Mouse (Mus musculus) ovary, adult 18-20 months (tissue): ENCODE results near the gene Kctd11.
A peak's percentile ranks its signal among the peaks of the same experiment; 100 is the strongest.

Source experiments
- DNase-seq: peaks from one replicate; pipeline ENCODE4 v3.0.0; 2022; ENCODE audit warnings: low spot score, mixed read lengths

The Kctd11 gene

DNA sequence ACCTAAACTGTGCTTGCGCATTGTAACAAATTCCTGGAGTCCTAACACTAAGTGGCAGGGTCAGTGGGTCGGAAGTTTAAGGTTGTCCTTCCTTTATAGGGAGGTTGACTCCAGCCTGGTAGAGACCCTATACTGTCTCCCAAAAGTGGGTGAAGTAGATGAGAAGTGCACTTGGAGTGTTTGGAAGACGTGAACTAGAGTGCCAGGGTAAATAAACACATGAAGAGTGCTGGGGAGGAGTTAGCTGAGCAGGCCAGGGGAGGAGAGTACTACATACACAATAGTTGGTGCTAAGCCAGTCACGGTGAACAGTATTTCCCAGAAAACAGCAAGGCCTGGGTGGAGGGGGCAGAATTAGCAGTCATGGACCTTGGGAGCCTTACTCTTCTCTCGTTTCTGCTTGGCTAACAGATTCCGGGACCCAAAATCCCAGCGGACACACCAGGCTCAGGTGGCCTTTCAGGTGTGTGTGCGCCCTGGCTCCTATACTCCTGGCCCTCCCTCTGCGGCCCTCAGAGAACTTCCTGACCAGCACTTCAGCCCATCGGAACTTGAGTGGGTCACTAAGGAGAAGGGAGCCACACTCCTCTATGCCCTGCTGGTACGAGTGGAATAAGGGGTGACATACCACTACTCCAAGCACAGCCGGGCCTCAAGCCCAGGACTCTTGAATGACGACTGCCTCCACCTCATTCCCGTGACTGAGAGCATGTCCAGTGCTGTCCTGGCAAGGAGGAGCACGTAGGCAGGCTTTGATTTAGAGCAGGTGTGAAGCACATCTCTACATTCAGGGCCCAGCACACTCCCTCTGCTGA lies 31.7 kb upstream of the Kctd11 start:
- DNase-seq, result no peak

DNA sequence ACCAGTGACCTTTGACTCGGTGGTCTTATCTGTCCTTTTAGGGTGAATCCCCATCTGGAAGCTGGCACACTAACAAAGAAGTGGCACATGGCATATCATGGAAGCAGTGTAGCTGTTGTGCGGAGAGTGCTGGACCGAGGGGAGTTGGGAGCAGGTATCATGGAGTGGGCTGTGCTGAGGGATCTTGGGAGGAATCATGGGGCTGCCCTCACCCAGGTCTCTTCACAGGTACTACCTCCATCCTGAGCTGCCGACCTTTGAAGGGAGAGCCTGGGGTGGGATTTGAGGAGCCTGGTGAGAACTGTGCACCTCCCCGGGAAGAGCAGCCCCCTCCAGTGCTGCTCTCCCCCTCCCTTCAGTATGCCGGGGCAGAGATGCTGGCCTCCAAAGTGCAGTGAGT lies 30.5 kb upstream of the Kctd11 start:
- DNase-seq, result no peak

DNA sequence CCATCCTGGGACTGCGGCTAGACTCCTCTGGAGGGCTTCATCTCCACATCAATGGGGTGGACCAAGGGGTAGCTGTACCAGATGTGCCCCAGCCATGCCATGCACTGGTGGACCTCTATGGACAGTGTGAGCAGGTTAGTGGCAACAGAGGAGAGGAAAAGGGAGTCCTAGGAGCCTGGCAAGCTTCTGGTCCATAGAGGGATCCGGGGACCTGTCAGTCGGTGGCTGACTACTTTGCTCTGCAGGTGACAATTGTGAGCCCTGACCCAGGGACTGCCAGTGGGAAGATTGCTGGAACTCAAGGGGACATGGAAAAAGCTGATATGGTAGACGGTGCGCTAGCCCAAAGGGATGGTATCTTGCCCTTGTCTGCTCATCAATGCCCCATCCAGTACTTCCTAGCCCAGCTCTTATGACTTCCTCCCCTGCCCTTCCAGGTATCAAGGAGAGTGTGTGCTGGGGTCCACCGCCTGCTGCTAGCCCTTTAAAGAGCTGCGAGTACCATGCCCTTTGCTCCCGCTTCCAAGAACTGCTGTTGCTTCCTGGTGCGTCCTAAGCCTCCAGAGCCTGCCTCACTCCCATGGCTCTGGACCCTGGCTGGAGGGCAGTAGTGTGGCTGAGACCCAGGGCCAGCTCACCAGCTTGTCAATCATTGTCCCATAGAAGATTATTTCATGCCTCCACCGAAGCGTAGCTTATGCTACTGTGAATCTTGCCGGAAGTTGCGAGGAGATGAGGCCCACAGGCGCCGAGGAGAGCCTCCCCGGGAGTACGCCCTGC lies 29.8 kb upstream of the Kctd11 start:
- no peak for DNase-seq

DNA sequence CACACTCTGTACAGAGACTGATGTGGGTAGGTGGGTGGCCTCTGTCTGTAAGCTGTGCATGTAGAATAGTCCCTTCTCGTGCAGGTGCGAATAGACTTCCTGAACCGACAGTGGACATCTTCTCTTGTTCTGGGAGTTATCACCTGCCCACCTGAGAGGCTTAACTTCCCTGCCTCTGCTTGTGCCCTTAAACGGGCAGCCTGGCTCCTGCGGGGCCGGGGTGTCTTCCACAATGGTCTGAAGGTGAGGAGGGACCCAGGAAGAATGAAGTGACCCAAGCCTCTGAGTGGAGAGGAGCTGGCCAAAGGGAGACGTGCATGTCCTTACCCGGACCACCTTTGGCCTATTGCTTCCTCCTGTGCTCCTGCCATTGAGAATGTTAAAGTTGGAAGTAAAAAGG lies 29.0 kb upstream of the Kctd11 start:
- no peak for DNase-seq

DNA sequence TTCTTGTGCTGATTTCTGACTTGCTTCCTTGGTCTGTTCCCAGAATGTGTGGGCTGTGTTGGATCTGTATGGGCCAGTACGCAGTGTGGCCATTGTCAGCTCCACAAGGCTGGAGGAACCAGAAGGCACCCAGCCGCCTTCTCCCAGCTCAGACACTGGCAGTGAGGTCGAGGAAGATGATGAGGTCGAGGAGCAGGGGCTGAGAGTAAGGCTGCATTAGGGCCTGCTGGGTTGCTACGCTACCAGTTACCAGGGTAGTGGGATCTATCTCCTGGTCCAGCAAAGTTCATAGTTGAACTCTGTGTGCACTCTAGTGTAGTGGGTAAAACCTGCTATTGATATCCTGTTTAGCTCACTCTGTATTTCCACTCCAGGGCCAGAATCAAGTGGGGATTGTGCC lies 28.0 kb upstream of the Kctd11 start:
- DNase-seq, result no peak

DNA sequence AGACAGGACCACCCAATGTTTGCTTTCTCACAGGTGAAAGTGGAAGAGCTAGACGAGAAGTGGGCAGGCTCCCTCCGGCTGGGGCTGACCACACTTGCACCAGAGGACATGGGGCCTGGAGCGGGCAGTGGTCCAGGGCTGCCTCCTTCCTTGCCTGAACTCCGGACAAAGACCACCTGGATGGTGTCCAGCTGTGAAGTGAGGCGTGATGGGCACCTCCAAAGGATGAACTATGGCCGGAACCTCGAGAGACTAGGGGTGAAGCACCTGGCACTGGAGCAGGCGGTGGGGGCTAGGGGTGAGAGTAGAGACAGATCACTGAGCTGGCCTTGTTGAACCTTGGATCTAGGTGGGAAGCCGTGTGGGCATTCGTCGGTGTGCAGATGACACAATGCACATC lies 27.4 kb upstream of the Kctd11 start:
- no peak for DNase-seq

DNA sequence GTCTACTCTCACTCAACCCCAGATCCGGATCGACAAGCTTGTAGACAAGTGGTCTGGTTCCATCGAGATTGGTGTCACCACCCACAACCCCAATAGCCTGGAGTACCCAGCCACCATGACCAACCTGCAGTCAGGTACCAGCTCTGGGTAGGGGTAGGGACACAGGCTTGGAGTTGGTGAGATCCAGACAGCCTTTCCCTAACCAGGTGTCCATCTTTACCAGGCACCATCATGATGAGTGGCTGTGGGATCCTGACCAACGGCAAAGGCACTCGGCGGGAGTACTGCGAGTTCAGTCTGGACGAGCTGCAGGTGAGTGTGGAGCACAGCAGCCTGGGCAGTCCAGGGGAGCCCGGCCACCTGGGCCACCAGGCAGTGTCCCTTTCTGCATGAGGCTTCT lies 23.1 kb upstream of the Kctd11 start:
- DNase-seq, result no peak

DNA sequence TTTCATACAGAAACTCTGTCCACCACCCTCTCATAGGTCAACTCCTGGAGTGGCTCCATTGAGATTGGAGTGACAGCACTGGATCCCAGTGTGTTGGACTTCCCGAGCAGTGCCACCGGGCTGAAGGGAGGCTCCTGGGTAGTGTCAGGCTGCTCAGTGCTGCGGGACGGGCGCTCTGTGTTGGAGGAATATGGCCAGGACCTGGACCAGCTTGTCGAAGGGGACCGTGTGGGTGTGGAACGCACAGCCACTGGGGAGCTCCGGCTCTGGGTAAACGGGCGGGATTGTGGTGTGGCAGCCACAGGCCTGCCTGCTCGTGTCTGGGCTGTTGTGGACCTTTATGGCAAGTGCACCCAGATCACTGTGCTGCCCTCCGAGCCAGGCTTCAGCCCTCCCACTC lies 21.8 kb upstream of the Kctd11 start:
- DNase-seq, result peak; percentile 1

DNA sequence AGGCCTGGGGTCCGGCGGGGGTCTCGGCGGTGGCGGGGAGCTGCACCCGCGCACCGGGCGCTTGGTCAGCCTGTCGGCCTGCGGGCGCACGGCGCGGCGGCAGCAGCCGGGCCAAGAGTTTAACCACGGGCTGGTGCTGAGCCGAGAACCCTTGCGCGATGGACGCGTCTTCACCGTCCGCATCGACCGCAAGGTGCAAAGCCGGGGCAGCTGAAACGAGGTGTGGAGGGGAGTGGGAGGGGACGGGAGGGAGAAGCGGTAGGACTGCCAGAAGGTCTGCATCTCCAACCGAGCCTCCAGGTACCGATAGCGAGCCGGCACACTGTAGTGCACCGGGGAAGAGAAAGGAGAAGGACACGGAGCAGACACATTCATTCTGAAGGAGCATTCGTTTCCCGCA lies 20.8 kb upstream of the Kctd11 start:
- DNase-seq, result peak; percentile 1

DNA sequence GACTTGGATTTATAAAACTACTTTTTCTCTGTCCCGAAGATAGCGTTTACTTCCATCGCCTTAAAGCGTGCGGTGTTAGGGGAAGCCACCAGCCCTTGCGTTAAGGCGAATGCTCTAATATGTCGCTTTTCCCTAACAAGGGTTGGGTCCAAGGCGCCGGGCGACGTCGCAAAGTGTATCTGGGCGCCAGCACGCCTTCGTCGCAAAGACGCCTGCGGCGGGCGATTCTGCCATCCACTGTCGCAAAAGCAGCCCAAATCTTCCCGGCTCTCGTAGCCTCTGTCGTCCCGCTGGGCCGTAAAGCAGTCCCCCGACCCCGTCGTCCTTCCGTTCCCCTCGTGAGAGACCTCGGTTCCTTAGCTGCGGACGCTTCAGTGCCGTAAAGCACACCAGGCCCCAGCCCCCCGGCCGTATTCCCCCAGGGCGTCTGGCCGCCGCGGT lies 20.2 kb upstream of the Kctd11 start:
- DNase-seq, result peak; percentile 97

DNA sequence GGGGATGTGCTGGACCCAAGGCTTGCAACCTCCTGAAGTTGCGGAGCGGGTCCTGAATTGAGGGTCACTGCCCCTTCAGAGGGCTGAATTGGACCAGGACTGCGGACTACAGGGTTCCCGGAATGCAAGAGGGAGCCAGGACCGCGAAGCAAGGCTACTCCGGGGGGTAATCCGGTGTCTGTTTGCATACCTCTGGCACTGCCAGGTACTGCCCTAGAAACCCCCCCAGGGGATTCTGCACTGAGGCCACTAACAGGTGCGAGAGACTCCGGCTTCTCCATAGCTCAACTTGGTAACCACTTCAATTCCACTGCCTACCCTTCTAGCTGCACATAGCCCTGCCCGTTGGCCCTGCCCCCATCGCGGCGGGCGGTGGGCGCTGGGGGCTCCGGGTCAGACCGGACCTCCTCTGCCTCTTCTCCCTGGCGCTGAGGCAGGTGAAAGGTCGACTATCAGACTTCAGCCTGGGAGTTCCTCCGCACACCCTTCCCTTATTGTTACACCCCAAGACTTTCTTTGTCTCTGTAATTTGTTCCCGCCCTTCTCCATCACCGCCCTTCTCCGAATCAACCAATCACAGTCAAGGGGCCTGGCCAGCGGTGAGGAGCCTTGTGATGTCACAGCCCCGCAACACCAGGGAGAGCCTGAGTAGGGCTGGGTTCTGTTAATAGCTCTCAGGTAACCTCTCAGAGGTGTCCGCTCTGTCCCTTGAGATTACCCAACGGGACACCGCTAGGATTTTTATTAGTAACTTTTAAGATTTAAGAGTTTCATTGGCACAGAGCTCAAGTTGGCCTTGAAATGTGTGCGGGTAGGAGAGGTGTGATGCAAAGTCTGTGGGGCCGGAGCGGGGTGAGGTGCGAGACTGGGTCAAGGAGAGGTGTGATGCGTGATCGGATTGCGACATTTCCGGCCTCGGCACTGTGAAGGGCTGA lies 19.5 kb upstream of the Kctd11 start, which contains the start of the genes 2810408A11Rik and Neurl4:
TSS of gene 2810408A11Rik (minus strand) at position 517 of the 935 bp plus-strand sequence.
TSS of gene Neurl4 (plus strand) at position 602 of the 935 bp plus-strand sequence.
- DNase-seq, result peak; percentile 89

DNA sequence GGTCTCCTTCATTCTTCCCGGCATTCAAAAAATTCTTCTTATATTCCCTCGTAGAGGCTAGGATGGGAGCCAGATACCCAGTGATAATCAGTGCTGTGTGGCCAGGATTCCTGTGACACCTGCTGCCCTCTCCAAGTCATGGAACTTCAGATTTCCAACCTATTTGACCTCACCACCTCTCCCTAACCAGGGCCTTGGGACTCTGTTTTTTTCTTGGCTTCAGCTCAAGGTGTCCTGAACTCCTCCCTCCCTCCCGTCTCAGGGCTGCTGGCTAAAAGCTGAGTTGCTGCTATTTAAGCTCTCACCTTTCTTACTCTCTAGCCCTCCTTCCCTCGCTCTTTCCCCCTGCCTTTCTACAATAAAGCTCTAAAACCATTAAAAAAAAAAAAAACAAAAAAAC lies 18.7 kb upstream of the Kctd11 start:
- no peak for DNase-seq

DNA sequence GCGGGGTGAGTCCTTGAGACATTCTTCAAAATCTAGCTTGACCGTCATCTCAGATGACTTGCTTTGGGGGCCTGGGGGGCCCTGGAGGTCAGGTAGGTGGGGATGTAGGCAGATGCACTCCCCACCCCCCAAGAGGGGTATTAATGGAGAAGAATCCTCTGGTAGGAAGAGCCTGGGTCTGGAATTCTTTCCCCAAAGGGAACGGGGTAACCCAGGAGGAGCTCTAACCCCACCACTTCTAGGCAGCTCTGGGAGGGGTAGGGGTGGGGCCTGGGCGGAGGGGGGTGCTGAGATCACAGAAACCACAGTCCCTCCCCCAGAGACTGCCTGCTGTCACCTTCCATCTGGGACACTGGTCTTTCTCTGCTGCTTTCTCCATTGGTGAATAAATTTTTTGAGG lies 14.1 kb upstream of the Kctd11 start, which contains the start of gene Acap1:
TSS of gene Acap1 (minus strand) at position 249 of the 400 bp plus-strand sequence.
- no peak for DNase-seq

DNA sequence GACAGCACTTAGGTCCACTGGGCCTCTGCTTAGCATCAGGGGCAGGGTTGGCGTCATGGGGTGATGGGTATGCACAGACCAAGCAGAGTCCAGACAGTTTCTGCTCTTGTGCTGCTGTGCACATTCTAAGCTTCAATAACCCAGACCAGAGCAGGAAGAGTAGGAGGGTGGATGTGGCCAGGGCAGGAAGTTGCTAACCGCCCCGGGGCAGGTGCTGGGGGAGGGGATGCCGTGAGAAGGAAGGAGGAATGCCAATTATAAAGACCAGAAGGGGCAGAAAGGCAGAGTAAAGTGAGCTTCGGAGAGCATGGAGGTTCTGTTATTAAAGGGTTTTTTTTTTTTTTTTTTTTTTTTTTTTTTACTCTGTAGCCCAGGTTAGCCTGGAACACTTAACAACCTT lies 13.5 kb upstream of the Kctd11 start:
- DNase-seq, result no peak

DNA sequence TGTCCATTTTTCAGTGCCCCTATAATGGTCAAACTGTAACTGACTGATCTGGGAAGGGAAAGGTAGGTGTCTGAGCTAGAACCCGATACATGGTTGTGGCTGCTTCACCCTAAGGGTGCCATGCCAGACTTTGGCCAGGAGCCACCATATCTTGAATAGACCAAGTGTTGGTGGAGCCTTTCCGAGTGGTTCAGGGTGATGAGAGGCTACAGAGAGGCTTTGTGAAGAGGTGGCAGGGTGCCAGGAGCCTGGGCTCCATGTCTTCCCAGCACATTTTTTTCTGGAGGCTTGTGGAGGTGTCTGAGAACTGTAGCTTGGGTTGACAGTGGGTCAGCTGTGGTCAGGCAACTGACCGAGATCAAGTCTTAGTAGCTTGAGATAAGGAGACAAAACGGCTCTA lies 10.3 kb upstream of the Kctd11 start:
- no peak for DNase-seq

DNA sequence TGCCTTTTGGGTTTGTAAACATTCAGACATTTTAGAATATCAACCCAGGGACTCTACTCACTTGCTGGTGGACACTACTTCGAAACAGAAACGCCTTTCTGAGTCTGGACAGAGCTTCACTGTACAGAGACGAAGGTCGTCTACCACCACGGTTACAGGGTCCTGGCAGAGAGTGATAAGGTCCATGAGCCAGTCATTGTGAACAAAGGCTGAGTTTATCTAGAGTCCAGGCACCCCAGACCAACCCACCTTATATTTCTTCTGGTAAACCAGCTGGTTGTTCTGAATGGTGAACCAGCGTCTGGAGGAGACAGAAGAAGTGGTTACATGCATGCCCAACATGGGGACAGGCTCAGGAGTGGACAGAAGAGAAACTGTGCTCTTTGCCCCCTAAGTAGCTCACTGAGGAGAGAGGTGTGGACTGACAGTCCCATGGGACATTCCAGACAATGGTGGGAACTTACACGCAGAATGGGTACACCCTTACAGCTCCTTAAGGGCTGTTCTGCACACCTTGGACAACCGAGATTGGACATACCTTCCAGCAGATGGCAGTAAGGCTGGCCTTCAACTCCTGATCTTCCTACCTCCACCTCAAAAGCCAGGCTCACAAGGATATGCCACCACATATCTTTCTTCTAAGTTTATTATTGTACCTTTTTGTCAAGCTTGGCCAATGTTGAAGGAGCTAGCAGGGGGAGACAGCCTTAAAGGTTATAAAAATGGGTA lies 5.9 kb upstream of the Kctd11 start:
- no peak for DNase-seq

DNA sequence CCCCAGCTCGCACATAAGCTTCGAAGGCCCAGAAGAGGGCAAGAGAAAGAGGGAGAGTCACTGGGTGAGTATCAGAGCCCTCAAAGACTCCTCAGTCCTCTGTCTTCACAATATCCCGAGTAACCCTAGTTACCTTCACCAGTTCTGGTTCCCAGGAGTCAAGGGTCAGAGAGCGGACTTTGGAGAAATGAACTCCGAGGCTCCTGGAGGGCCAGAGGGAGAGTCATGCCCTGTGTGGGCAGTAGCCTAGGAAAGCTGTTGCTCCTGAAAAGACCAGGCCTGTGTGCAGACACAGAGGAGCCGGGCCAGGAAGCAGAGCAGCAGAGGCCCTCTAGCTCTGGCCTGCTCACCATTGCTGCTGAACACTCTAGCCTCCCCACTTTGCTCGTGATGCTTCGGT lies 3.5 kb upstream of the Kctd11 start:
- no peak for DNase-seq

DNA sequence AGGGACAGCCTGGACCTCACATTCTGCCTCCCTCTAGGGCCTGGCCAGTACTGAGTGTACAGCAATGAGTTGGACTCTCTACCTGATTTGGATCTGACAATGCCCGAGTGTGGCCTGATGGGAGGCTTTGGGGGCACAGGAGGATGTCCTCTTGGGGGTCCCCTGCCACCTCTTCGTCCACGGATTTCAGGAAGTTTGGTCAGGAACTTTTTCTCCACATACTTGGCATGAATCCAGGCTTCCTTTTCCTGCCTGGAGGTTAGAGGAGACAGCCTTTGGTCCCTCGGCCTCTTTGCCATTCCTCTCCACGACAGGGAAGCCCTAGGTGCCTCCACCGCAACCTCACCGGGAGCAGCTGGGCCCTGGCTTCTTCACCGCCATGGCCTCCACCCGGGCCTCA lies 3.0 kb upstream of the Kctd11 start:
- no peak for DNase-seq

DNA sequence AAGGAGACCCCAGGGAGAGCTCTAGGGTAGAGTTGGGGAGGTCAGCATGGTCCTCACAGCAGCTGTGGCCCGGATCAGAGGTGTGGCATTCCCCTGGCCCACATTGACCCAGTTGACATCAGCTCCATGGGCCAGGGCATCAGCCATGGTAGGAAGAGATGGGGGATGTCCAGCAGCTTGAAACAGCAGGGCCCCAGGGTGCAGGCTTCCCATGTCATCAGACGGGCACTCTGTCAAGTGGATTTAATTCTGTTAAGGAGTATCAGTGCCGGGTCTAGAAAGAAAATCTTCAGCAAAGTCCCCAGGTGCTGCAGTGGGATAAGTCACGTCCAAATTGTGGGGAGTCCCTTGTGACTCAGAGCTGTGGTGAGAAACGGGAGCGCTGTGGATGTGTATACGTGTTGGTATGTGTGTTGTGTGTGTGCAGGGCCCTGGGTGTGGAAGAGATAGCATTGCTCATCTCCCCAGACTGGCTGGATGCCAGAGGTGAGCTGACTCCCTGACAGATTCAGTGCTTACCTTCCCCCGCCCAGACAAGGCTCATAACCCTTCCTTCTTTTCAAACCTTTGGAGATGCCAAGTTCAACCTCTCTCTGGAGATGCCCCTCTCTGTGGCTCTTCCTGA lies 2.4 kb upstream of the Kctd11 start:
- no peak for DNase-seq

DNA sequence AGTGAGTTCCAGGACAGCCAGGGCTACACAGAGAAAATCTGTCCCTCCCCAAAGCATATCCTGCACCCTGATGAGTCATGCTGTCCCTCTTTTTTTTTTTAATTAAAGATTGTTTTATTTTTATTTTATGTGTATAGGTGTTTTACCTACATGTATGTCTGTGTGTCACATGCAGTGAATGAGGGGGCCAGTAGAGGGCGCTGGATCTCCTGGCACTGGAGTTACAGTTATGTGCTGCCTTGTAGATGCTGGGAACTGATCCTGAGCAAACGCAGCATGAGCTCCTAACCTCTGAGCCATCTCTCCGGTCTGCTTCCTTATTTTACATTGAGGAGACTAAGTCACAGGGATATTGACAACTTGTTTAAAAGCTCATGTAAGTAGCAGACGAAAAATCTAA lies 1.9 kb upstream of the Kctd11 start:
- no peak for DNase-seq
